Comparison of ENCODE assay signal across 1 mouse cellular context in genomic region chr1:36266293-36266692, GRCm38 (mm10).
A peak's percentile ranks its signal among the peaks of the same experiment; 100 is the strongest.
TF ChIP-seq lines count a peak whose summit lies in the region.

No protein-coding gene starts in this region.

TF ChIP-seq in CH12.LX, 34 proteins besides CTCF, POLR2A, EP300 and RAD21:
- TF ChIP-seq JUND (conservative IDR thresholded peaks at IDR 0.05; ENCODE audit: low read depth, low read length): no peak
- TF ChIP-seq ZC3H11A (IDR thresholded peaks at IDR 0.05; ENCODE audit: low read depth, low read length): no peak
- TF ChIP-seq MAZ (IDR thresholded peaks at IDR 0.05; ENCODE audit: low read depth, low read length): 0 out of 2 replicates have a peak, but pooled peaks have one; percentile 49
- TF ChIP-seq MAX (IDR thresholded peaks at IDR 0.05; ENCODE audit: low read length): peak; percentile 58; the same call in 1 of the 2 replicates
- 0 out of 2 replicates have a peak, but pooled peaks have one; percentile 43 for TF ChIP-seq SIN3A (IDR thresholded peaks at IDR 0.05; ENCODE audit: low read length)
- no peak for TF ChIP-seq GABPA (IDR thresholded peaks at IDR 0.05; ENCODE audit: insufficient replicate concordance, low read depth, low read length)
- TF ChIP-seq HCFC1 (IDR thresholded peaks at IDR 0.05; ENCODE audit: low read depth, low read length): no peak
- TF ChIP-seq MEF2A (IDR thresholded peaks at IDR 0.05; ENCODE audit: borderline replicate concordance, low read depth, low read length): no peak
- no peak for TF ChIP-seq KAT2A (IDR thresholded peaks at IDR 0.05; ENCODE audit: insufficient replicate concordance, low read length)
- TF ChIP-seq NELFE (IDR thresholded peaks at IDR 0.05; ENCODE audit: low read depth, low read length): no peak
- TF ChIP-seq SMC3 (IDR thresholded peaks at IDR 0.05; ENCODE audit: low read depth, low read length): no peak
- no peak for TF ChIP-seq ZKSCAN1 (IDR thresholded peaks at IDR 0.05; ENCODE audit: borderline replicate concordance, low read depth, low read length)
- TF ChIP-seq POLR2AphosphoS2 (IDR thresholded peaks at IDR 0.05; ENCODE audit: low read depth, low read length): no peak
- no peak for TF ChIP-seq ELF1 (IDR thresholded peaks at IDR 0.05; ENCODE audit: low read depth, low read length)
- TF ChIP-seq USF2 (conservative IDR thresholded peaks at IDR 0.05; ENCODE audit: low read depth, low read length): no peak
- TF ChIP-seq CHD2 (IDR thresholded peaks at IDR 0.05; ENCODE audit: low read length): no peak
- TF ChIP-seq USF1 (IDR thresholded peaks at IDR 0.05; ENCODE audit: low read depth, low read length): no peak
- TF ChIP-seq CHD1 (IDR thresholded peaks at IDR 0.05; ENCODE audit: low read depth, low read length): no peak
- TF ChIP-seq ZMIZ1 (IDR thresholded peaks at IDR 0.05; ENCODE audit: low read depth, low read length): no peak
- no peak for TF ChIP-seq PAX5 (IDR thresholded peaks at IDR 0.05; ENCODE audit: low read length)
- no peak for TF ChIP-seq E2F4 (IDR thresholded peaks at IDR 0.05; ENCODE audit: insufficient replicate concordance, low read depth, low read length)
- TF ChIP-seq ETS1 (conservative IDR thresholded peaks at IDR 0.05; ENCODE audit: low read depth, low read length): peak; percentile 71
- no peak for TF ChIP-seq TBP (conservative IDR thresholded peaks at IDR 0.05; ENCODE audit: low read depth, low read length)
- TF ChIP-seq JUN (IDR thresholded peaks at IDR 0.05; ENCODE audit: insufficient read depth, low read depth, low read length): peak; percentile 35; the same call in 1 of the 2 replicates
- no peak for TF ChIP-seq UBTF (IDR thresholded peaks at IDR 0.05; ENCODE audit: low read depth, low read length)
- peak; percentile 86 for TF ChIP-seq BHLHE40 (IDR thresholded peaks at IDR 0.05; ENCODE audit: low read depth, low read length)
- 0 out of 2 replicates have a peak, but pooled peaks have one; percentile 23 for TF ChIP-seq MAFK (IDR thresholded peaks at IDR 0.05; ENCODE audit: insufficient replicate concordance, low read length)
- TF ChIP-seq MXI1 (IDR thresholded peaks at IDR 0.05; ENCODE audit: low read depth, low read length): no peak
- TF ChIP-seq MYC (IDR thresholded peaks at IDR 0.05; ENCODE audit: low read depth, low read length): no peak
- no peak for TF ChIP-seq ZNF384 (IDR thresholded peaks at IDR 0.05; ENCODE audit: low read depth, low read length)
- TF ChIP-seq NRF1 (IDR thresholded peaks at IDR 0.05; ENCODE audit: low read depth, low read length): no peak
- peak; percentile 51; the same call in 1 of the 2 replicates for TF ChIP-seq TCF12 (IDR thresholded peaks at IDR 0.05; ENCODE audit: low read depth, low read length)
- peak; percentile 77 for TF ChIP-seq IRF4 (IDR thresholded peaks at IDR 0.05; ENCODE audit: low read depth, low read length)
- 0 out of 2 replicates have a peak, but pooled peaks have one; percentile 33 for TF ChIP-seq RCOR1 (conservative IDR thresholded peaks at IDR 0.05; ENCODE audit: low read depth, low read length)
